ENCODE assay signal across 31 mouse cellular contexts in the genomic region with DNA sequence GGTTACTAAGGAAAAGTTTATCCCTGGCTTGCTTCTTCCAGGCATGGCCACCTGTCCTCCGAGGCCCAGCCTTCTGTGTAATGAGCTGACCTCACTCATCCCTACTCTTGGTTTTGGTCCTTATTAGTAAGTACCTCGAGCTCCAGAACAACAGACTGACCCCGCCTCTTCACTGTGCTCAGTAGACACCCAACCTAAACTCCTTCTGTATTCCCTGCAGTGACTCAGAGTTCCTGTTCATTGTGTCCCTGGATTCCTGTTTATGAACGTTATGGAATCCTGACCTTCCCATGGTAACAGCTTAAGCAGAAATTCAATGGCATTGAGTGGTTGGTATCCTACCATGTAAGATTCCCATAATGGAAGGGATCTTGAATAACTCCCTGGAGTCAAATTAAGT.
DNase-seq lines count a peak whose midpoint lies in the region; ATAC-seq and TF ChIP-seq lines count a peak whose summit lies in the region.
"Had no signal": no experiment of that assay in that cellular context is flagged by ENCODE, and none has a peak within 500 bp of the region (broad histone marks: within the 10 kb centered on the region; RNA-seq: fewer than 3 reads in every experiment).

No protein-coding gene starts in this region.

- peak overlapping the region; percentile 82 for H3K27ac ChIP-seq in gastrocnemius, adult 2 months
- H3K27ac ChIP-seq in heart, embryonic 16.5 days (ENCODE audit: low read length): 0 out of 2 replicates have a peak overlapping the region, but pooled peaks have one; percentile 3
- H3K27ac ChIP-seq in lung, embryonic 15.5 days: 0 out of 2 replicates have a peak overlapping the region, but pooled peaks have one; percentile 5
- H3K27ac ChIP-seq in liver, embryonic 11.5 days (ENCODE audit: low read depth, low read length): no peak overlapping the region
- H3K27ac ChIP-seq: embryonic facial prominence, embryonic 10.5 days; embryonic facial prominence, embryonic 15.5 days; forebrain, embryonic 12.5 days; hindbrain, embryonic 14.5 days; left cerebral cortex, adult 2 months; limb, embryonic 12.5 days had no signal

- H3K27me3 ChIP-seq in heart, embryonic 16.5 days (ENCODE audit: control insufficient read depth, insufficient read depth, low read length): no peaks in the 10 kb centered on the region
- H3K27me3 ChIP-seq in lung, embryonic 15.5 days: no peaks in the 10 kb centered on the region
- H3K27me3 ChIP-seq in liver, embryonic 11.5 days (replicated peaks; ENCODE audit: control insufficient read depth, insufficient read depth, low read length): no peaks in the 10 kb centered on the region
- H3K27me3 ChIP-seq: CH12.LX; embryonic facial prominence, embryonic 15.5 days; forebrain, embryonic 12.5 days; limb, embryonic 12.5 days had no signal

- H3K4me3 ChIP-seq in gastrocnemius, adult 2 months: no peak overlapping the region
- H3K4me3 ChIP-seq in heart, embryonic 16.5 days (ENCODE audit: low read length): no peak overlapping the region
- no peak overlapping the region for H3K4me3 ChIP-seq in lung, embryonic 15.5 days
- no peak overlapping the region for H3K4me3 ChIP-seq in liver, embryonic 11.5 days (ENCODE audit: low read depth, low read length)
- H3K4me3 ChIP-seq: embryonic facial prominence, embryonic 10.5 days; embryonic facial prominence, embryonic 15.5 days; forebrain, embryonic 12.5 days; left cerebral cortex, adult 2 months; limb, embryonic 12.5 days had no signal

- H3K4me1 ChIP-seq in heart, embryonic 16.5 days (ENCODE audit: control insufficient read depth, insufficient read depth, low read length): peaks cover 46% of the 10 kb centered on the region
- peaks cover 30% of the 10 kb centered on the region for H3K4me1 ChIP-seq in lung, embryonic 15.5 days
- H3K4me1 ChIP-seq in liver, embryonic 11.5 days (replicated peaks; ENCODE audit: control insufficient read depth, insufficient read depth, low read length): peaks cover 19% of the 10 kb centered on the region

- H3K36me3 ChIP-seq in heart, embryonic 16.5 days (ENCODE audit: control insufficient read depth, insufficient read depth): peaks cover 7% of the 10 kb centered on the region
- H3K36me3 ChIP-seq in lung, embryonic 15.5 days: no peaks in the 10 kb centered on the region
- no peaks in the 10 kb centered on the region; the same call in 1 of the 2 replicates for H3K36me3 ChIP-seq in liver, embryonic 11.5 days (ENCODE audit: control insufficient read depth, insufficient read depth, low read length)
- H3K36me3 ChIP-seq: embryonic facial prominence, embryonic 15.5 days; forebrain, embryonic 12.5 days had no signal

- no peak overlapping the region for H3K9ac ChIP-seq in heart, embryonic 16.5 days (ENCODE audit: low read length)
- no peak overlapping the region for H3K9ac ChIP-seq in lung, embryonic 15.5 days
- no peak overlapping the region for H3K9ac ChIP-seq in liver, embryonic 11.5 days (ENCODE audit: low read depth, low read length)
- H3K9ac ChIP-seq: embryonic facial prominence, embryonic 15.5 days; forebrain, embryonic 12.5 days; forebrain, postnatal 0 days; hindbrain, embryonic 14.5 days; limb, embryonic 12.5 days; liver, postnatal 0 days had no signal

- WGBS in heart, embryonic 16.5 days: 75% methylated on average over 4 of the region's 4 CpGs
- 80% methylated on average over 4 of the region's 4 CpGs for WGBS in lung, embryonic 15.5 days
- WGBS in liver, embryonic 11.5 days: 86% methylated on average over 4 of the region's 4 CpGs

- no peak overlapping the region for H3K4me2 ChIP-seq in heart, embryonic 16.5 days (ENCODE audit: low read depth, low read length)
- H3K4me2 ChIP-seq in lung, embryonic 15.5 days: no peak overlapping the region
- H3K4me2 ChIP-seq in liver, embryonic 11.5 days: no peak overlapping the region
- H3K4me2 ChIP-seq: embryonic facial prominence, embryonic 15.5 days; forebrain, embryonic 12.5 days; hindbrain, embryonic 14.5 days; limb, embryonic 12.5 days; midbrain, embryonic 11.5 days had no signal

- ATAC-seq in heart, embryonic 16.5 days (replicated peaks; ENCODE audit: extremely low read depth, insufficient read depth, low FRiP score): no peak
- no peak for ATAC-seq in lung, embryonic 15.5 days (ENCODE audit: borderline replicate concordance, extremely low read depth, low FRiP score, low TSS enrichment)
- ATAC-seq in liver, embryonic 11.5 days (replicated peaks; ENCODE audit: low FRiP score): no peak
- ATAC-seq: activated CD4-positive, CD25-positive, alpha-beta regulatory T cell, adult 4 months; forebrain, postnatal 0 days; liver, postnatal 0 days; midbrain, embryonic 16.5 days had no signal

- H3K9me3 ChIP-seq in heart, embryonic 16.5 days (replicated peaks; ENCODE audit: control insufficient read depth, low read length): peaks cover 6% of the 10 kb centered on the region
- H3K9me3 ChIP-seq in lung, embryonic 15.5 days: no peaks in the 10 kb centered on the region
- H3K9me3 ChIP-seq in liver, embryonic 11.5 days (ENCODE audit: control insufficient read depth, low read length): peaks cover 2% of the 10 kb centered on the region; the same call in 1 of the 2 replicates

- TF ChIP-seq CTCF in gastrocnemius, adult 2 months (IDR thresholded peaks at IDR 0.05): no peak

- intact Hi-C loops in gastrocnemius, adult 2 months (cut with DNase I): no loop called here
- intact Hi-C loops in heart, postnatal 14 days (cut with DNase I): no loop called here

- DNase-seq in gastrocnemius, adult 2 months: no peak
- DNase-seq in gastrocnemius, adult 8-10 months (ENCODE audit: low spot score in 2 of 2): no peak
- no peak for DNase-seq in heart, postnatal 14 days
- DNase-seq in lung, postnatal 14 days: no peak
- no peak for DNase-seq in right cerebral cortex, postnatal 36 days (ENCODE audit: low spot score in 2 of 2)
- no peak for DNase-seq in liver, embryonic 11.5 days (ENCODE audit: low spot score)
- DNase-seq: adrenal gland, adult 2 months; adrenal gland, postnatal 36 days; cerebellum, adult 2 months; cerebellum, postnatal 14 days; forebrain, postnatal 0 days; gastrocnemius, postnatal 14 days; kidney, adult 11 months; kidney, postnatal 14 days; liver, postnatal 0 days; right cerebral cortex, postnatal 25 days; spleen, adult 18-20 months; thymus, adult 18-20 months; thymus, postnatal 25 days had no signal
